Mouse (Mus musculus): ENCODE data around the gene Zfp119a. TPM values are rescaled to one million over a fixed set of nuclear protein-coding genes. Genes with fewer than 3 reads are reported as not detected.

Zfp119a gene
- polyA plus RNA-seq (2014; fragmentation: Illumina TruSeq; extraction: RNeasy Lipid Tissue Mini Kit (QIAGEN cat#74804); ENCODE audit: low read depth, low replicate concordance), result 4.1 TPM

DNA sequence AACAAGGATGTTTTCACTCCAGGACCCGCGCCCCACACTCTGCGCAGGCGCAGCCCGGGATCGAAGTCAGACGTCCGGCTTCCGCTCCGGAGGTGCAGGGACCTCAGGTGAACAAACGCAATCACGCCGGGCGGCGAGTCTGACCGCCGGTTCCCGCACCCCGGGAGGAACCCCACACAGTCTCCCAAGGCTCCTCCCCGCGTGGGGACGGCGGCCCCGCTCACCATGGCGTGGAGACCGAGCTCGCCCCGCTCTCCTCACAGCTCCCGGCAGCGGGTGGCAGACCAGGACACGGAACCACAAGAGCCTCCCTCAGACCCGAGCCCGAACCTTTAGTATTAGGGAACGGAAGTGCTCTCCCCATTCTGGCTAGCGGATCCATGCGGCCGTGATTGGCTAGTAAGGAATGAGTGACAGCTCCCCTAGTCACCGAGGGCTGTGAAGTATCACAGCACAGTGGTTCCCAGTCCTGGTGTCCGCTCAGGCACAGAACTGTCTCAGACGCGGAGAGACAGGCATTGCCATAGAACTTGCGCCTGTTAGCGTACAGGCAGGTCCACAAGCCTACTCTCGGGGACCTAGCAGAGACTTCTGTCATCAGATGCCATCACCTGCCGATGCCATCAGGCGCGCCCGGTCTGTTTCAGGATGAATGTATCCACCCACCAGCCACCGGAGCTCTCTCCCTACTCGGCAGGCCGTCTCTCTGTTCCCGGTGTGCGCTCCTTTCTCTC is at the start of gene Zfp119a:
Gene Zfp119a, minus strand, starts transcription at position 295 of the 734 bp plus-strand sequence.

Other genes starting within 250 kb of the Zfp119a start
- gene Pot1b, start 166.3 kb downstream of the Zfp119a start, polyA plus RNA-seq (2014; fragmentation: Illumina TruSeq; extraction: RNeasy Lipid Tissue Mini Kit (QIAGEN cat#74804); ENCODE audit: low read depth, low replicate concordance), result 7.7 TPM
- 0.37 TPM for gene Adgre4, start 128.9 kb downstream of the Zfp119a start, polyA plus RNA-seq (2014; fragmentation: Illumina TruSeq; extraction: RNeasy Lipid Tissue Mini Kit (QIAGEN cat#74804); ENCODE audit: low read depth, low replicate concordance)
- 5.3 TPM for gene Zfp959, start 13.2 kb upstream of the Zfp119a start, polyA plus RNA-seq (2014; fragmentation: Illumina TruSeq; extraction: RNeasy Lipid Tissue Mini Kit (QIAGEN cat#74804); ENCODE audit: low read depth, low replicate concordance)
- 3.5 TPM for gene Zfp119b, start 70.6 kb upstream of the Zfp119a start, polyA plus RNA-seq (2014; fragmentation: Illumina TruSeq; extraction: RNeasy Lipid Tissue Mini Kit (QIAGEN cat#74804); ENCODE audit: low read depth, low replicate concordance)
- gene Ebi3, start 73.7 kb upstream of the Zfp119a start, polyA plus RNA-seq (2014; fragmentation: Illumina TruSeq; extraction: RNeasy Lipid Tissue Mini Kit (QIAGEN cat#74804); ENCODE audit: low read depth, low replicate concordance), result 0.68 TPM
- gene Yju2, start 80.2 kb upstream of the Zfp119a start, polyA plus RNA-seq (2014; fragmentation: Illumina TruSeq; extraction: RNeasy Lipid Tissue Mini Kit (QIAGEN cat#74804); ENCODE audit: low read depth, low replicate concordance), result 7.9 TPM
- 1.4 TPM for gene Shd, start 91.5 kb upstream of the Zfp119a start, polyA plus RNA-seq (2014; fragmentation: Illumina TruSeq; extraction: RNeasy Lipid Tissue Mini Kit (QIAGEN cat#74804); ENCODE audit: low read depth, low replicate concordance)
- not detected for gene Fsd1, start 107.6 kb upstream of the Zfp119a start, polyA plus RNA-seq (2014; fragmentation: Illumina TruSeq; extraction: RNeasy Lipid Tissue Mini Kit (QIAGEN cat#74804); ENCODE audit: low read depth, low replicate concordance)
- 21.5 TPM for gene Stap2, start 126.7 kb upstream of the Zfp119a start, polyA plus RNA-seq (2014; fragmentation: Illumina TruSeq; extraction: RNeasy Lipid Tissue Mini Kit (QIAGEN cat#74804); ENCODE audit: low read depth, low replicate concordance)
- 61.8 TPM for gene Mpnd, start 126.8 kb upstream of the Zfp119a start, polyA plus RNA-seq (2014; fragmentation: Illumina TruSeq; extraction: RNeasy Lipid Tissue Mini Kit (QIAGEN cat#74804); ENCODE audit: low read depth, low replicate concordance)
- gene Sh3gl1, start 157.7 kb upstream of the Zfp119a start, polyA plus RNA-seq (2014; fragmentation: Illumina TruSeq; extraction: RNeasy Lipid Tissue Mini Kit (QIAGEN cat#74804); ENCODE audit: low read depth, low replicate concordance), result 17.7 TPM
- 0.94 TPM for gene Chaf1a, start 161.5 kb upstream of the Zfp119a start, polyA plus RNA-seq (2014; fragmentation: Illumina TruSeq; extraction: RNeasy Lipid Tissue Mini Kit (QIAGEN cat#74804); ENCODE audit: low read depth, low replicate concordance)
- 62.5 TPM for gene Ubxn6, start 196.1 kb upstream of the Zfp119a start, polyA plus RNA-seq (2014; fragmentation: Illumina TruSeq; extraction: RNeasy Lipid Tissue Mini Kit (QIAGEN cat#74804); ENCODE audit: low read depth, low replicate concordance)
- 54.3 TPM for gene Hdgfl2, start 200.7 kb upstream of the Zfp119a start, polyA plus RNA-seq (2014; fragmentation: Illumina TruSeq; extraction: RNeasy Lipid Tissue Mini Kit (QIAGEN cat#74804); ENCODE audit: low read depth, low replicate concordance)
- 155 TPM for gene Plin4, start 230.9 kb upstream of the Zfp119a start, polyA plus RNA-seq (2014; fragmentation: Illumina TruSeq; extraction: RNeasy Lipid Tissue Mini Kit (QIAGEN cat#74804); ENCODE audit: low read depth, low replicate concordance)
- 129 TPM for gene Plin5, start 238.7 kb upstream of the Zfp119a start, polyA plus RNA-seq (2014; fragmentation: Illumina TruSeq; extraction: RNeasy Lipid Tissue Mini Kit (QIAGEN cat#74804); ENCODE audit: low read depth, low replicate concordance)
- 41.9 TPM for gene Lrg1, start 243.1 kb upstream of the Zfp119a start, polyA plus RNA-seq (2014; fragmentation: Illumina TruSeq; extraction: RNeasy Lipid Tissue Mini Kit (QIAGEN cat#74804); ENCODE audit: low read depth, low replicate concordance)